Mouse (Mus musculus) liver, adult 2 months (tissue): Measurements from ENCODE around the gene Gm37240. TPM values are rescaled to one million over a fixed set of nuclear protein-coding genes. Genes with fewer than 3 reads are reported as not detected.

Experiments used
- DNase-seq: peaks from one replicate; pipeline ENCODE4 v3.0.0-alpha.2; 2011; ENCODE audit warnings: low read depth, low spot score; ENCODE audit errors: extremely low read depth
- H3K27ac ChIP-seq: fragments of 200-500 bp; replicated peaks from 2 replicates; pipeline ENCODE4 v1.5.1; 2012; ENCODE audit warnings: low read depth, mild to moderate bottlenecking, control low read depth, inconsistent platforms, low read length; ENCODE audit not compliant: insufficient read depth
- H3K27me3 ChIP-seq: fragments of 200-500 bp; 2 replicates; pipeline ENCODE4 v1.6.1; 2012; ENCODE audit warnings: mild to moderate bottlenecking, moderate library complexity, low read length, inconsistent platforms; ENCODE audit not compliant: control insufficient read depth, insufficient read depth
- H3K36me3 ChIP-seq: fragments of 200-500 bp; 2 replicates; pipeline ENCODE4 v1.6.1; 2012; ENCODE audit warnings: low read length, inconsistent platforms; ENCODE audit not compliant: control insufficient read depth, insufficient read depth
- H3K4me1 ChIP-seq: fragments of 200-500 bp; 2 replicates; pipeline ENCODE4 v1.6.1; 2011; ENCODE audit warnings: low read length; ENCODE audit not compliant: control insufficient read depth, insufficient read depth
- H3K4me3 ChIP-seq: fragments of 200-500 bp; 2 replicates; pipeline ENCODE4 v1.5.1; 2011; ENCODE audit warnings: low read depth, mild to moderate bottlenecking, control low read depth, low read length, moderate library complexity; ENCODE audit not compliant: insufficient read depth
- H3K79me2 ChIP-seq: fragments of 200-500 bp; 2 replicates; pipeline ENCODE4 v1.6.1; 2012; ENCODE audit warnings: inconsistent platforms, mild to moderate bottlenecking, low read length, moderate library complexity; ENCODE audit not compliant: control insufficient read depth, insufficient read depth
- H3K9ac ChIP-seq: fragments of 200-500 bp; 2 replicates; pipeline ENCODE4 v1.6.1; 2012; ENCODE audit warnings: low read depth, mild to moderate bottlenecking, control low read depth, inconsistent platforms, low read length
- CTCF ChIP-seq: fragments of 200-500 bp; IDR thresholded peaks from 2 replicates; pipeline ENCODE4 v1.5.1; 2011; ENCODE audit warnings: low read depth, low read length, control low read depth
- POLR2A ChIP-seq: fragments of 200-500 bp; IDR thresholded peaks from 2 replicates; pipeline ENCODE4 v1.6.1; 2011; ENCODE audit warnings: low read length, control low read depth; ENCODE audit not compliant: insufficient read depth; ENCODE audit errors: extremely low read depth
- WGBS: fragments of 180-500 bp; shearing (Covaris S2); methylation state at CpG from one replicate; pipeline ENCODE4 v1.1.7; 2018; 5-methylcytosine and 5-hydroxymethylcytosine counted together
- polyA plus RNA-seq: library from polyadenylated mRNA; depleted of rRNA; stranded (reverse); fragments of >200 nt; gene quantifications from 2 replicates; pipeline ENCODE4 v1.2.3, GENCODE M21; 2012
- total RNA-seq: library from RNA; depleted of rRNA; stranded (reverse); fragments of >200 nt; gene quantifications from 2 replicates; pipeline ENCODE4 v1.2.3, GENCODE M21; 2014

The Gm37240 gene
- total and polyA plus RNA-seq, 2 experiments, result 2.2 to 6.9 TPM

DNA sequence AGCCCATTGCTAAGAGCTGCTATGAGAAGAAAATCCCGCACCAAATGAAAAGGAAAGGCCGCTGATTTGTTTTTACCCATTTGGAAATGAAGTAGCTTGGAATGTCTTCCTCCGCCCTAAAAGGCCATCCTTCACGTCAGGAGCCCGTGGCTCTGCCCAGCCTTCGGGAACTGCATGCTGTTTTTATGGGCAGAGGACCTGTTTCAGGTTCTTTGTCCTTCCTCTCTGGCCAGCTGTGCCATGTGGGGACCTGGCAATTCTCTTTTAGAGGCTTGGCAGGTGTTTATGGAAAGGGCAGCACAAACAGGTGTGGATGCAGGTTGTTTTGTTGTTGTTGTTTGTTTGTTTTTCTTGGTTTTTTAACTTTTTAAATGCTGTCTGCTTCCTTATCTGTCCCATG lies 1154.8 kb downstream of the Gm37240 start:
- no peaks in the 10 kb centered on the region for H3K27me3 ChIP-seq
- H3K9ac ChIP-seq, result no peak overlapping the region
- 46% methylated on average over 6 of the region's 6 CpGs for WGBS
- DNase-seq, result no peak
- H3K79me2 ChIP-seq, result no peaks in the 10 kb centered on the region
- H3K36me3 ChIP-seq, result no peaks in the 10 kb centered on the region
- no peak overlapping the region for H3K4me3 ChIP-seq
- no peak for TF ChIP-seq CTCF
- no peak for TF ChIP-seq POLR2A
- H3K27ac ChIP-seq, result no peak overlapping the region
- H3K4me1 ChIP-seq, result no peaks in the 10 kb centered on the region

DNA sequence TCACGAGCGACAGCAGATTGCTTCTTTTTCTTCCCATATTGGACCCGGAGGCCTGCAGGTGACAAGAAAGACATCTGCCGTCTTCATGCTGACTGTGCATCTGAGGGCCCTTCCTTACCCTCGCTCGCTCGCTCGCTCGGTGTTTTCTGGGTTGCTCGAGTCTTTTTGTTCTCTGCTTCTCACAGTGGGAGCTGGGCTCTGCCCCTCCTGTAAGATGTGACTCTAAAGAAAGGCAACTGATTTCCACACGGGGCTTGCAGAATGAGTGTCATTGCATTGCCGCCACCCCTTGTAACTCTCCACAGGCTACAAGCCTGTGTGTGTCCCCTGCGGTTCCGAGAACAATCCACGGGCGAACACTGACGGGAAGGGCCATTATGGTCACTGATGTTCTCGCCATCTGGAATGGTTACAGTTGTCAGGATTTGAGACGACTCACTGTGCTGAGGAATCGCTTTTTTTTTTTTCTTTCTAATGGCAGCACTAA lies 1155.3 kb downstream of the Gm37240 start:
- H3K27me3 ChIP-seq, result no peaks in the 10 kb centered on the region
- DNase-seq, result no peak
- no peak overlapping the region for H3K27ac ChIP-seq
- TF ChIP-seq CTCF (no peak), POLR2A (no peak)
- H3K4me1 ChIP-seq, result no peaks in the 10 kb centered on the region
- H3K36me3 ChIP-seq, result no peaks in the 10 kb centered on the region
- WGBS, result 22% methylated on average over 20 of the region's 20 CpGs
- no peak overlapping the region for H3K4me3 ChIP-seq
- no peaks in the 10 kb centered on the region for H3K79me2 ChIP-seq
- H3K9ac ChIP-seq, result no peak overlapping the region

DNA sequence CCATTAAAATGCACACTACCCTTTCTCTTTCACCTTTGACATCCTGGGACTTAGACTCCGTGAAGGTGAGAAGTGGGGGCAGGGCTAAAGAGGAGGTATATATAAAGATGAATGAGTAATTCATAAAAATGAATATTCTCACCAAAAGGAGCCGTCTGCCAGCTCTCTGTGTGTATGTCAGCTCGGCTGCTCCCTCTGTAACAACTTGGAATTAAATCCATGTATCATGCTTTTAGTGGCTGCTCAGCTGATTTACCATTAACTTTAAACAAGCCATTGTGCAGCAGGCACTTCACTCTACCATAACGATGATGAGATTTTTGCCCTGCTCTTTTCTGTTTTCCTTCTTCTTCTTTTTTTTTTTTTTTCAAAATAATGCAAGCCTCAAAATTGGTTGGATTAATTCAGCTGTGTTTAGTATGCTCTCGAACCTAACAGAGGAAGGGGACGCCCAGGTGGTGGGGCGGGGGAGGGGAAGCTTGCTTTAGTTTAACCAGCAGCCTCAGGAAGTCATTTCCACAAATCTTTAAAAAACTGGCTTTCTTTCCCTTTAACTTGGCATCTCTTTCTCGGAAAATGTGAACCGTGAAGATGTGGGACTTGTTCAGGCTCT lies 1155.8 kb downstream of the Gm37240 start:
- Histone ChIP-seq H3K4me3 (no peak overlapping the region), H3K4me1 (no peaks in the 10 kb centered on the region), H3K36me3 (no peaks in the 10 kb centered on the region), H3K27me3 (no peaks in the 10 kb centered on the region), H3K9ac (no peak overlapping the region), H3K27ac (no peak overlapping the region), H3K79me2 (no peaks in the 10 kb centered on the region)
- 18% methylated on average over 9 of the region's 9 CpGs for WGBS
- no peak for TF ChIP-seq CTCF
- no peak for TF ChIP-seq POLR2A
- DNase-seq, result no peak

DNA sequence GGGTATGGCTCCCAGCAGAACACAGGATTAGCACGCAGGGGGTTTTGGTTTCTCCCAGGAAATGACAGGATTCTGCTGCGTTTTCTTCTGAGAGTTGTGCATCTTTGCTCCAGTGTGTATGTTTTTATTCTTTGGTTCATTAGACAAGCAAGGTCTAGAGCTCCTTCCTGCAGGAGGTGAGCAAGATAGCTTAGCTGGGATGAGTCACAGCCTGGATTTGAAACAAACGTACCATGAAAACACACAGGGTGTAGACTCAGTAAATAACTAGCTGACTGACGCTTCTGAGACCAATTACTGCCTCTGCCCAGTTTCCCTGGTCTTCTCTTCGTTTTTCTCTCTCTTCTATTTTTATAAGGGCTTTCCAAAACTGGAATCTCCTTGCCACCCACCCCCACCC lies 1156.3 kb downstream of the Gm37240 start:
- TF ChIP-seq POLR2A (no peak), CTCF (no peak)

DNA sequence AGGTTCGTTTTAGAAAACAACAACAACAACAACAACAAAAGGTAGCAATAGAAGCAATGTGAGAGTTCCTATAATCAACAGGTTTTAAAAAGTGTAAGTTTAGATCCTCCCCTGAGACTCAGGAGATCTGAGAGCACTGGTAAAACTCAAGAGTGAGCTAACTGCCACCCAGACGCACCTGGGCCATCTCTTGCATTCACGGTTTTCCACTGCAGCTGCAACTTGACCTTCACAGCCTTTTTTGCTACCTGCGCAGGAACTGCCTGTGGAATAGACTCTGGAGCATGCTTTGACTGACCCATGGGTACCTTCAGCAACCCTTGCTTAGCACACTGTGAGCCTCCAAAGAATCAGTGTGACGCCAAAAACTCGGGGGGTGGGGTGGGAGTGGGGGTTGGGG lies 1157.5 kb downstream of the Gm37240 start:
- Histone ChIP-seq H3K9ac (no peak overlapping the region), H3K4me1 (no peaks in the 10 kb centered on the region), H3K79me2 (no peaks in the 10 kb centered on the region), H3K27ac (no peak overlapping the region), H3K27me3 (no peaks in the 10 kb centered on the region), H3K36me3 (no peaks in the 10 kb centered on the region), H3K4me3 (no peak overlapping the region)
- TF ChIP-seq POLR2A, result no peak
- DNase-seq, result no peak
- 87% methylated on average over 6 of the region's 6 CpGs for WGBS

More for the DNA sequence above, 1156.3 kb downstream of the Gm37240 start:
- DNase-seq, result no peak
- no peaks in the 10 kb centered on the region for H3K79me2 ChIP-seq
- H3K36me3 ChIP-seq, result no peaks in the 10 kb centered on the region
- no peaks in the 10 kb centered on the region for H3K27me3 ChIP-seq
- H3K4me3 ChIP-seq, result no peak overlapping the region
- 55% methylated on average over 5 of the region's 5 CpGs for WGBS
- no peaks in the 10 kb centered on the region for H3K4me1 ChIP-seq
- no peak overlapping the region for H3K27ac ChIP-seq
- H3K9ac ChIP-seq, result no peak overlapping the region

DNA sequence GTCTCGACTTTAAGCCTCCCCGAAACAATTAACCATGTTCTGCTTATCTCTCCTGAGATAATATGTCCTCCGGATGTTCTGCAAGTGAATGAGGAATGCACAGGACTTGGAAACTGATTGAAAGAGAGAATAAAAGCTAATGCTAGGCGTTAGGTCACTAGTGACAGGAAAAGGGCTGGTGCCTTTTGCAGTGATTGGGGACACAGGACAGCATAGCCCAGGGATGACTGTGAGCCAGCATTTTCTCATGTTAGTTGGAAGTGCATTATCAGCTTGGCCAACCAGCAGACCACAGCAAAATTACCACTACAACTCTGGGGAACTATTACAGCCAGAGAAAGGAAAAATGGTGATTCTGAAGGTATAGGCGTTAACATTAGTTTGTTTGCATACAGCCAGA lies 1163.3 kb downstream of the Gm37240 start:
- Histone ChIP-seq H3K27ac (no peak overlapping the region), H3K36me3 (no peaks in the 10 kb centered on the region), H3K27me3 (no peaks in the 10 kb centered on the region), H3K4me3 (no peak overlapping the region), H3K4me1 (no peaks in the 10 kb centered on the region), H3K9ac (no peak overlapping the region), H3K79me2 (no peaks in the 10 kb centered on the region)
- DNase-seq, result no peak
- TF ChIP-seq POLR2A, result no peak
- no peak for TF ChIP-seq CTCF
- 39% methylated on average over 5 of the region's 5 CpGs for WGBS
